ENCODE assay signal across 10 mouse cellular contexts in the genomic region with DNA sequence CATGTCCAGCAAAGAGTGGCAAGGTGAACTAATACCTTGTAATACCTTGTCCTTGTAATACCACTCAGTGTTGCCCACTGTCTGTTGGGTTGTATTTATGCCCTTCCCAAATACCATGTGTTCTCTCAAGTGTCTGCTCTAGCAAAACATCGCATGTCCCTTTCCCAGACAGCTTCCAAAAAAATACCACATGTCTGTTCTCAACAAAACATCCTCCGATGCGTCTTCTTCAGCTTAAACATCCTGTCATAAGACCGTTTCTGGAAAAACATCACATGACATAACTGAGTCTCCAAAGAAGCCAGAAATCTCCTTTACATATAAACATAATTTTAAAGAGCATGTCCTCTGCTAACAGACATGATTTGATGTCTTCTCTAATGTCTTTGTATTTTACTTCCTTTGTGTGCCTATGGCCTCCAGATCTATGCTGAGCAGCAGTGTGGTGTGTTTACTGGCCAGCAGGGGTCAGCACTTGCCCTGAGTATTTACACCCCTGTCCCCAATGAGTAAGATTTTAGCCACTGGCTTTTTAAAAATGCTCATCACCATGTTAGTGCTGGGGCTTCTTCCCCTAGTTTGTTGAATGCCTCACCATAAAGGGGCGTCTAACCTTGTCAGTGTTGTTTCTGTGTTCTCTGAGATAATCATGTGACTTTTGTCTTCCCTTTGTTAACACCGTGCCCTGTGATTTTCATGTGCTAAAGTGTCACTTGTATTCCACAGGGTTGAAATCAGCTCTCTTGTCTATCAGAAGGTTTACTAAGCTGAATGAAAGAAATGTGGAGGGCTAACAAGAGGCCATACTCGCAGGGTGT. TPM values are rescaled to one million over a fixed set of nuclear protein-coding genes. Genes with fewer than 3 reads are reported as not detected.
A peak's percentile ranks its signal among the peaks of the same experiment; 100 is the strongest.
DNase-seq lines count a peak whose midpoint lies in the region; ATAC-seq and TF ChIP-seq lines count a peak whose summit lies in the region.
"Not testable (repeated sequence)": the region's sequence is repeated elsewhere in the genome, so short reads cannot be mapped to it uniquely, and the experiment has no call there.
"Had no signal": no experiment of that assay in that cellular context is flagged by ENCODE, and none has a peak within 500 bp of the region (broad histone marks: within the 10 kb centered on the region; RNA-seq: fewer than 3 reads in every experiment).

No protein-coding gene starts in this region.

- peak; percentile 41 for TF ChIP-seq CTCF in Patski (IDR thresholded peaks at IDR 0.05)

- H3K9me3 ChIP-seq in hindbrain, embryonic 11.5 days (ENCODE audit: control insufficient read depth, low read length); midbrain, embryonic 10.5 days (replicated peaks): not testable (repeated sequence)

- WGBS in hindbrain, embryonic 11.5 days = 73% methylated on average over 7 of the region's 7 CpGs
- 69% methylated on average over 7 of the region's 7 CpGs for WGBS in midbrain, embryonic 10.5 days

- intact Hi-C loops in left cerebral cortex, postnatal 10 days (cut with DNase I) = loop anchor here (10.0 kb wide), 1 partner anchor 560 kb away; no protein-coding TSS in a partner anchor

- not testable (repeated sequence) for ATAC-seq in Patski
- ATAC-seq in hindbrain, embryonic 11.5 days (ENCODE audit: low FRiP score) = peak; percentile 49; the same call in 1 of the 2 replicates

- not testable (repeated sequence) for H3K4me1 ChIP-seq in hindbrain, embryonic 11.5 days (replicated peaks; ENCODE audit: control insufficient read depth, insufficient read depth, low read length); midbrain, embryonic 10.5 days

- DNase-seq in Patski (ENCODE audit: low read depth, low spot score) = peak; percentile 2
- DNase-seq in cerebellum, postnatal 14 days = peak; percentile 78 to 82
- peak; percentile 60 for DNase-seq in gastrocnemius, adult 18-20 months (ENCODE audit: low spot score)
- DNase-seq in hindbrain, embryonic 11.5 days (ENCODE audit: low spot score) = peak; percentile 77
- peak; percentile 47 to 67 for DNase-seq in left cerebral cortex, postnatal 10 days (ENCODE audit: extremely low spot score in 1 of 2, low spot score in 2 of 2)
- peak; percentile 58 for DNase-seq in midbrain, embryonic 10.5 days (ENCODE audit: low spot score)
- DNase-seq in right cerebral cortex, postnatal 4 days = peak; percentile 68
- DNase-seq in yolk sac, embryonic 10.5 days (ENCODE audit: low spot score) = peak; percentile 24

- in situ Hi-C loops in Patski (cut with MboI; ENCODE audit: low pct_unique_long_range_greater_than_20kb) = loop anchor here (5.0 kb wide), 1 partner anchor 37 kb away; no protein-coding TSS in a partner anchor

- CTCF ChIA-PET in Patski (lab: Charles Lee) = interaction anchor here (0.9 to 1.6 kb wide), 3 partner anchors 33 to 37 kb away, joined by 3 to 5 read pairs (median 3); no protein-coding TSS in a partner anchor

- H3K4me3 ChIP-seq in hindbrain, embryonic 11.5 days (ENCODE audit: low read depth, low read length); midbrain, embryonic 10.5 days: not testable (repeated sequence)

- H3K27ac ChIP-seq in hindbrain, embryonic 11.5 days (ENCODE audit: low read depth, low read length); midbrain, embryonic 10.5 days (replicated peaks): not testable (repeated sequence)

- not testable (repeated sequence) for H3K27me3 ChIP-seq in Patski; hindbrain, embryonic 11.5 days (ENCODE audit: control insufficient read depth, insufficient read depth, low read length); midbrain, embryonic 10.5 days (ENCODE audit: low read depth, poor library complexity, severe bottlenecking)

- not testable (repeated sequence) for H3K4me2 ChIP-seq in hindbrain, embryonic 11.5 days (replicated peaks; ENCODE audit: low read depth, low read length)

- not testable (repeated sequence) for H3K9ac ChIP-seq in hindbrain, embryonic 11.5 days (ENCODE audit: low read depth, low read length)

- POLR2A ChIA-PET in Patski (lab: Charles Lee) = not testable (repeated sequence)

- H3K36me3 ChIP-seq in hindbrain, embryonic 11.5 days (ENCODE audit: control insufficient read depth, insufficient read depth, low read length); midbrain, embryonic 10.5 days: not testable (repeated sequence)

RNA-seq across cellular contexts. Expression of a gene that starts 16.0 kb away (rescaled TPM):
- polyA plus RNA-seq in Patski (2021) = not detected
- total RNA-seq in gastrocnemius, adult 18-20 months (2021) = not detected
- 0.06 TPM in 1 of 2 replicates, not detected in the other for polyA plus RNA-seq in hindbrain, embryonic 11.5 days (2014; fragmentation: Nextera tagmentation; extraction: Ambion mirVana)
- not detected for total RNA-seq in left cerebral cortex, postnatal 10 days (2021)
- polyA plus RNA-seq in midbrain, embryonic 10.5 days (2016; fragmentation: Nextera tagmentation; extraction: Ambion mirVana) = not detected in 2 replicates

RNA-seq across cellular contexts. Expression of a gene that starts 21.1 kb away (rescaled TPM):
- polyA plus RNA-seq in Patski (2021) = not detected
- not detected for total RNA-seq in gastrocnemius, adult 18-20 months (2021)
- polyA plus RNA-seq in hindbrain, embryonic 11.5 days (2014; fragmentation: Nextera tagmentation; extraction: Ambion mirVana) = not detected in 2 replicates
- not detected for total RNA-seq in left cerebral cortex, postnatal 10 days (2021)
- not detected in 2 replicates for polyA plus RNA-seq in midbrain, embryonic 10.5 days (2016; fragmentation: Nextera tagmentation; extraction: Ambion mirVana)
- polyA plus RNA-seq: intestine, embryonic 15.5 days; macrophage had no signal

RNA-seq across cellular contexts. Expression of a gene that starts 21.1 kb away (rescaled TPM):
- polyA plus RNA-seq in Patski (2021) = not detected
- not detected for total RNA-seq in gastrocnemius, adult 18-20 months (2021)
- not detected in 2 replicates for polyA plus RNA-seq in hindbrain, embryonic 11.5 days (2014; fragmentation: Nextera tagmentation; extraction: Ambion mirVana)
- total RNA-seq in left cerebral cortex, postnatal 10 days (2021) = not detected
- polyA plus RNA-seq in midbrain, embryonic 10.5 days (2016; fragmentation: Nextera tagmentation; extraction: Ambion mirVana) = not detected in 2 replicates

Comparison
In these comparisons a context has a peak if more than half of its experiments do, and no peak if none do; other contexts are left out.
1. DNase-seq: peak in every context shown above with its lines; median percentile 80 in cerebellum, postnatal 14 days; 77 in hindbrain, embryonic 11.5 days; 68 in right cerebral cortex, postnatal 4 days; 60 in gastrocnemius, adult 18-20 months; 58 in midbrain, embryonic 10.5 days; 57 in left cerebral cortex, postnatal 10 days; 24 in yolk sac, embryonic 10.5 days; 2 in Patski.